Mouse (Mus musculus) intestine, embryonic 14.5 days (tissue): ENCODE data around the gene Cdkn2aipnl. TPM values are rescaled to one million over a fixed set of nuclear protein-coding genes. Genes with fewer than 3 reads are reported as not detected.

ENCODE experiments used
- ATAC-seq: fragments of 200-750 bp; cut with Nextera tagmentation; replicated peaks from 2 replicates; pipeline ENCODE4 v1.8.0; 2017; ENCODE audit warnings: low read depth, moderate number of reproducible peaks, moderate TSS enrichment, moderate library complexity; ENCODE audit not compliant: low FRiP score, low TSS enrichment
- DNase-seq: peaks from one replicate; pipeline ENCODE4 v3.0.0-alpha.2; 2018; ENCODE audit warnings: low spot score
- H3K27ac ChIP-seq: fragments of 300-500 bp; sonication (generic); 2 replicates; pipeline ENCODE4 v1.5.1; 2014; ENCODE audit warnings: low read depth, mild to moderate bottlenecking, control low read depth
- H3K27me3 ChIP-seq: fragments of 300-500 bp; sonication (generic); replicated peaks from 2 replicates; pipeline ENCODE4 v1.6.1; 2014; ENCODE audit warnings: low read length, control low read depth; ENCODE audit not compliant: control insufficient read depth, insufficient read depth
- H3K36me3 ChIP-seq: fragments of 300-500 bp; sonication (generic); 2 replicates; pipeline ENCODE4 v1.6.1; 2014; ENCODE audit warnings: low read length, control low read depth; ENCODE audit not compliant: control insufficient read depth, insufficient read depth
- H3K4me1 ChIP-seq: fragments of 300-500 bp; sonication (generic); replicated peaks from 2 replicates; pipeline ENCODE4 v1.6.1; 2014; ENCODE audit warnings: low read length, control low read depth, mixed read lengths; ENCODE audit not compliant: control insufficient read depth, insufficient read depth
- H3K4me2 ChIP-seq: fragments of 300-500 bp; sonication (generic); 2 replicates; pipeline ENCODE4 v1.6.1; 2014; ENCODE audit warnings: low read length
- H3K4me3 ChIP-seq: fragments of 300-500 bp; sonication (generic); 2 replicates; pipeline ENCODE4 v1.5.1; 2014; ENCODE audit warnings: low read depth, low read length, control low read depth, mixed read lengths
- H3K9ac ChIP-seq: fragments of 300-500 bp; sonication (generic); 2 replicates; pipeline ENCODE4 v1.6.1; 2014; ENCODE audit warnings: mild to moderate bottlenecking, low read length
- H3K9me3 ChIP-seq: fragments of 300-500 bp; sonication (generic); 2 replicates; pipeline ENCODE4 v1.6.1; 2016; ENCODE audit warnings: low read length, control low read depth; ENCODE audit not compliant: control insufficient read depth
- WGBS: fragments of 180-500 bp; shearing (Covaris S2); extraction: QIAGEN DNeasy Blood & Tissue Kit; methylation state at CpG from one replicate; pipeline ENCODE4 v1.1.7; 2014; 5-methylcytosine and 5-hydroxymethylcytosine counted together
- polyA plus RNA-seq: library from polyadenylated mRNA; unstranded; fragments of >200 nt; fragmentation: Nextera tagmentation; extraction: Ambion mirVana; gene quantifications from 2 replicates; pipeline ENCODE4 v1.2.1, GENCODE M21; 2014

Cdkn2aipnl gene
- polyA plus RNA-seq, 1 experiment from 2014 or later = 99.5 TPM

DNA sequence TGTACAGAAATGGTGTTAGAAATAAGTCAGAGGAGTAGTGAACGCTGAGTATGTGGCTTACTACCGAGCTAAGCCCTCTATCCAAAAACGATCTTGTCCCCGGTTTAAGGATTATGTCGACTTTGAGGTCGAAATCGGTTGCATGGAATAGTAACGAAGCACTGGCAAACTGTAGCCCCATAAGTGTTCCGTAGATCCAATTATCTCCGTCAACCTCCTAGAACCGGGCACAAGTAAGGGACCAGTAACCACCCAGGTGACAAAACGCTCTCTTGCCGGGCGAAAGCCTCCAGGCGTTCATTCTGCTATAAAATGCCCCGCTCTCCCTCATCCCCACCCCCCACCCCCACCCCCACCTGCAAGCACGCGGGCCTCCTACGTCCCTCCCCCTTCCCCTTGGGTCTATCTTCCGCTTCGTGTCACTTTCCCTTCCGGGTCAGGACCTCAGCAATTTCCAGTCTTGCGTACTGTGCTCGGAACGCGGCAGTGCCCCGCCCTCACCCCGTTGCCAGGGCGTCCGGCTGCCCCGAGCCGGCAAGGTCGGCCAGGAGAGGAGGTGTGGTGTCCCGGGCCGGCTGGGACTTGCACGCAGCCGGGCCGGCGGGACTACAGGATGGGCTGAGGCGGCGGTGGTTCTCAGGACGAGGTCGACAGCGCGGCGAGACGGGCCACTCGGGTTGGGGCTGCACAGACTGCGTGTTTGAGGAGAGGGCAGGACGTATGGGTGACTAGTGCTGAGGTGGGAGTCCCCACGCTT is 36.5 kb downstream of the Cdkn2aipnl start, which contains the start of gene Cdkl3:
Gene Cdkl3 (plus strand): TSS at position 450 of the 757 bp plus-strand sequence.
- H3K9me3 ChIP-seq = no peaks in the 10 kb centered on the region
- DNase-seq (peak; percentile 91), ATAC-seq (peak; percentile 88)
- H3K27ac ChIP-seq = peak within 1 kb of the TSS; percentile 86
- peak within 1 kb of the TSS; percentile 73 for H3K9ac ChIP-seq
- H3K27me3 ChIP-seq = no peaks in the 10 kb centered on the region
- WGBS = under 1% methylated on average over 51 of the region's 51 CpGs
- peak within 1 kb of the TSS; percentile 83 for H3K4me3 ChIP-seq
- peaks cover 13% of the 10 kb centered on the region for H3K4me1 ChIP-seq
- peak within 1 kb of the TSS; percentile 67 for H3K4me2 ChIP-seq
- no peaks in the 10 kb centered on the region for H3K36me3 ChIP-seq

DNA sequence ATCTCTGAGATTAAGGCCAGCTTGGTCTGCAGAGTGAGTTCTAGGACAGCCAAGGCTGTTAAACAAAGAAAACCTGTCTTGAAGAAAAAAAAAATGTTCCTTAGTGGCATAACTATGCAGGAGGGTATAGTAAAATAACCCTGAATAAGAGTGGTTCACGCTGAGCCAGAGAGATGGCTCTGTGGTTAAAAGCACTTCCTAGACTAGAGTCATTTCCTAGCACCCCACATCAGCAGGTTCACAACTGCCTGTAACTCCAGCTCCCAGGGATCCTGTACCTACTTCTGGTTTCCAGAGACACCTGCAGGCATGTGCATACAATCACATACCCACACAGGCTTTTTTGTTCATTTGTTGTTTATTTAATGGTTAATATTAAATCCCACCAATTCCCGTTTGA is 38.1 kb downstream of the Cdkn2aipnl start:
- no peaks in the 10 kb centered on the region for H3K36me3 ChIP-seq
- peaks cover 10% of the 10 kb centered on the region for H3K4me1 ChIP-seq
- WGBS = 51% methylated on average over 2 of the region's 2 CpGs
- no peaks in the 10 kb centered on the region for H3K9me3 ChIP-seq
- H3K27me3 ChIP-seq = no peaks in the 10 kb centered on the region
- H3K4me2 ChIP-seq = peak overlapping the region; percentile 12; the same call in 1 of the 2 replicates
- H3K9ac ChIP-seq = 0 out of 2 replicates have a peak overlapping the region, but pooled peaks have one; percentile 3
- H3K4me3 ChIP-seq = no peak overlapping the region
- ATAC-seq = no peak
- no peak overlapping the region for H3K27ac ChIP-seq
- DNase-seq = no peak

DNA sequence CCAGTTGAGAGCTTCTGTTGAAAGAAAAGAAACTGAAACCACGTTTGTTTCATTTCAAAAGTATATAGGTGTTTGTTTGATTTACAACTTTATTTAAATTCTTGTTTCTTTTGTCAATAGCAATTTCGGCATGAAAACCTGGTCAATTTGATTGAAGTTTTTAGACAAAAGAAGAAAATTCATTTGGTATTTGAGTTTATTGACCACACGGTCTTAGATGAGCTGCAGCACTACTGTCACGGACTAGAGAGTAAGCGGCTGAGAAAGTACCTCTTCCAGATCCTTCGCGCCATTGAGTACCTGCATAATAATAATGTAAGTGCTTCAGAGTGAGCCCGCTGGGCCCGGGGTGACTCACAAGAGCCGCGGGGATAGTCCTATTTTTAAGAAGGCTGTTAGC is 43.5 kb downstream of the Cdkn2aipnl start:
- Histone ChIP-seq H3K9ac (no peak overlapping the region), H3K9me3 (no peaks in the 10 kb centered on the region), H3K36me3 (no peaks in the 10 kb centered on the region), H3K4me3 (no peak overlapping the region), H3K27ac (no peak overlapping the region), H3K4me1 (no peaks in the 10 kb centered on the region; the same call in 1 of the 2 replicates), H3K27me3 (no peaks in the 10 kb centered on the region), H3K4me2 (no peak overlapping the region)
- DNase-seq (no peak), ATAC-seq (no peak)
- 88% methylated on average over 11 of the region's 11 CpGs for WGBS

DNA sequence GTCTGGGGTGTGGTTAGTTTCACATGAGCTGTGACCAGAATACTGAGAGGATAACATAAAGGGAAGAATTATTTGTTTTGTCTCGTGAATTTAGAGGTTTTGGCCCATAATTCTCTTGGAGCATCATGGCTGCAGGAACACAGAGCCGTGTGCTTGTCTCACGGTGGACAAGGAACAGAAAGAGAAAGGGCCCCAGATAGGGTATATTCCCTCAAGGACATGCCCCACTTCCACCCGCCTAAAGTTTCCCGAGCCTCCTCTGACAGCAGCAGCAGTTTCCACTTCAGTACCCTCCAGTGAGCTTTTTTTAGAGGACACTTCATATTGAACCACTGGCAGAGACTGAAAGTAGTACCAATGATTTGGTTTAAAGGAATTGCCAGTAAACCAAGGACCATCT is 44.1 kb downstream of the Cdkn2aipnl start:
- H3K4me2 ChIP-seq = no peak overlapping the region
- H3K27me3 ChIP-seq = no peaks in the 10 kb centered on the region
- no peak for ATAC-seq
- no peak overlapping the region for H3K4me3 ChIP-seq
- no peaks in the 10 kb centered on the region for H3K36me3 ChIP-seq
- 80% methylated on average over 5 of the region's 5 CpGs for WGBS
- no peaks in the 10 kb centered on the region for H3K9me3 ChIP-seq
- H3K9ac ChIP-seq = no peak overlapping the region
- H3K27ac ChIP-seq = no peak overlapping the region
- H3K4me1 ChIP-seq = no peaks in the 10 kb centered on the region
- DNase-seq = no peak

DNA sequence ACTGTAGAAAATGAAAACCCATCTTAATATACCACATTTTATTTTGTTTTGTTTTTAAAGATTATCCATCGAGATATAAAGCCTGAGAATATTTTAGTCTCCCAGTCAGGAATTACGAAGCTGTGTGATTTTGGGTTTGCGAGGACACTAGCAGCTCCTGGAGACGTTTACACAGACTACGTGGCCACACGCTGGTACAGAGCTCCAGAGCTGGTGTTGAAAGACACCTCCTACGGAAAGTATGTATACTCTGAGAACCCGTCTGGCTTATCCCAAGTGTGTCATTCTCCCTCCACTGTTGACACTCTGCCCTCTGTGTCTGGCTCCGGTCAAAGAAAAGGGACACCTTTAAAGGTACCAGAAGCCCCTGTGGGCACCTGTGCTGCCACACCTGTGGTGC is 50.8 kb downstream of the Cdkn2aipnl start:
- Histone ChIP-seq H3K9me3 (no peaks in the 10 kb centered on the region), H3K9ac (no peak overlapping the region), H3K27ac (no peak overlapping the region), H3K4me2 (no peak overlapping the region), H3K4me3 (no peak overlapping the region), H3K4me1 (no peaks in the 10 kb centered on the region), H3K27me3 (no peaks in the 10 kb centered on the region), H3K36me3 (no peaks in the 10 kb centered on the region)
- DNase-seq = no peak
- ATAC-seq = no peak
- 69% methylated on average over 9 of the region's 9 CpGs for WGBS

Other genes with a start within 250 kb of the Cdkn2aipnl start
- 17.0 and 19.2 TPM in 2 replicates for gene Sec24a, start 204.0 kb upstream of the Cdkn2aipnl start, polyA plus RNA-seq
- gene Sar1b, start 204.0 kb upstream of the Cdkn2aipnl start, polyA plus RNA-seq = 119 and 123 TPM in 2 replicates
- gene Jade2, start 110.0 kb upstream of the Cdkn2aipnl start, polyA plus RNA-seq = 0.82 and 0.95 TPM in 2 replicates
- gene Ube2b, start 33.1 kb downstream of the Cdkn2aipnl start, polyA plus RNA-seq = 139 and 145 TPM in 2 replicates
- gene Cdkl3, start 36.6 kb downstream of the Cdkn2aipnl start, polyA plus RNA-seq = 5.3 and 6.2 TPM in 2 replicates
- gene Ppp2ca, start 131.0 kb downstream of the Cdkn2aipnl start, polyA plus RNA-seq = 83.9 and 87.8 TPM in 2 replicates
- not detected in 2 replicates for gene Olfr1373, start 177.9 kb downstream of the Cdkn2aipnl start, polyA plus RNA-seq
- not detected in 2 replicates for gene Olfr1371, start 246.3 kb downstream of the Cdkn2aipnl start, polyA plus RNA-seq